Mouse (Mus musculus): ENCODE measurements at regions not wholly inside any gene's neighbourhood (a gene's known extent, or its start where the extent isn't known, plus 50 kb on each side); places are given as distances from the start of the nearest gene placed in this dataset.

GRCm38 (mm10) chr3:132022032-132022431 lies 63.1 kb upstream of the Dkk2 start:
- Histone ChIP-seq H3K36me3 (ENCODE audit: insufficient read depth, low read length) (no peaks in the 10 kb centered on the region), H3K27me3 (ENCODE audit: insufficient read depth, low read length) (no peaks in the 10 kb centered on the region), H3K4me3 (replicated peaks; ENCODE audit: low read length) (no peak overlapping the region), H3K9me3 (ENCODE audit: low read length) (no peaks in the 10 kb centered on the region), H3K4me1 (replicated peaks; ENCODE audit: low read depth, low read length) (no peaks in the 10 kb centered on the region)
- TF ChIP-seq CTCF (conservative IDR thresholded peaks at IDR 0.05; ENCODE audit: low read length) = no peak
- no peak for TF ChIP-seq NANOG (IDR thresholded peaks at IDR 0.05; ENCODE audit: borderline replicate concordance, low read length)
- TF ChIP-seq POU5F1 (IDR thresholded peaks at IDR 0.05; ENCODE audit: borderline replicate concordance, low read length) = no peak

GRCm38 (mm10) chr3:132023342-132023741 lies 61.8 kb upstream of the Dkk2 start:
- Histone ChIP-seq H3K9me3 (ENCODE audit: low read length) (no peaks in the 10 kb centered on the region), H3K36me3 (ENCODE audit: insufficient read depth, low read length) (no peaks in the 10 kb centered on the region), H3K27me3 (ENCODE audit: insufficient read depth, low read length) (no peaks in the 10 kb centered on the region), H3K4me1 (replicated peaks; ENCODE audit: low read depth, low read length) (no peaks in the 10 kb centered on the region), H3K4me3 (replicated peaks; ENCODE audit: low read length) (no peak overlapping the region)
- TF ChIP-seq CTCF (conservative IDR thresholded peaks at IDR 0.05; ENCODE audit: low read length) = no peak
- TF ChIP-seq POU5F1 (IDR thresholded peaks at IDR 0.05; ENCODE audit: borderline replicate concordance, low read length) = no peak
- no peak for TF ChIP-seq NANOG (IDR thresholded peaks at IDR 0.05; ENCODE audit: borderline replicate concordance, low read length)

GRCm38 (mm10) chr3:132029112-132029511 lies 56.0 kb upstream of the Dkk2 start:
- Histone ChIP-seq H3K9me3 (ENCODE audit: low read length) (no peaks in the 10 kb centered on the region), H3K36me3 (ENCODE audit: insufficient read depth, low read length) (no peaks in the 10 kb centered on the region), H3K4me1 (replicated peaks; ENCODE audit: low read depth, low read length) (no peaks in the 10 kb centered on the region), H3K4me3 (replicated peaks; ENCODE audit: low read length) (no peak overlapping the region), H3K27me3 (ENCODE audit: insufficient read depth, low read length) (no peaks in the 10 kb centered on the region)
- TF ChIP-seq POU5F1 (IDR thresholded peaks at IDR 0.05; ENCODE audit: borderline replicate concordance, low read length) (no peak), CTCF (conservative IDR thresholded peaks at IDR 0.05; ENCODE audit: low read length) (no peak), NANOG (IDR thresholded peaks at IDR 0.05; ENCODE audit: borderline replicate concordance, low read length) (no peak)

GRCm38 (mm10) chr3:132033078-132033713 lies 51.9 kb upstream of the Dkk2 start:
- H3K27me3 ChIP-seq (ENCODE audit: insufficient read depth, low read length) = no peaks in the 10 kb centered on the region
- TF ChIP-seq NANOG (IDR thresholded peaks at IDR 0.05; ENCODE audit: borderline replicate concordance, low read length) = no peak
- TF ChIP-seq CTCF (conservative IDR thresholded peaks at IDR 0.05; ENCODE audit: low read length) = no peak
- no peak for TF ChIP-seq POU5F1 (IDR thresholded peaks at IDR 0.05; ENCODE audit: borderline replicate concordance, low read length)
- H3K4me1 ChIP-seq (replicated peaks; ENCODE audit: low read depth, low read length) = no peaks in the 10 kb centered on the region

GRCm38 (mm10) chr3:132035176-132035575 lies 49.9 kb upstream of the Dkk2 start:
- Histone ChIP-seq H3K4me3 (replicated peaks; ENCODE audit: low read length) (no peak overlapping the region), H3K9me3 (ENCODE audit: low read length) (no peaks in the 10 kb centered on the region), H3K27me3 (ENCODE audit: insufficient read depth, low read length) (no peaks in the 10 kb centered on the region), H3K36me3 (ENCODE audit: insufficient read depth, low read length) (no peaks in the 10 kb centered on the region), H3K4me1 (replicated peaks; ENCODE audit: low read depth, low read length) (no peaks in the 10 kb centered on the region)
- TF ChIP-seq NANOG (IDR thresholded peaks at IDR 0.05; ENCODE audit: borderline replicate concordance, low read length) (no peak), POU5F1 (IDR thresholded peaks at IDR 0.05; ENCODE audit: borderline replicate concordance, low read length) (no peak), CTCF (conservative IDR thresholded peaks at IDR 0.05; ENCODE audit: low read length) (no peak)

More at GRCm38 (mm10) chr3:132033078-132033713, 51.9 kb upstream of the Dkk2 start:
- H3K36me3 ChIP-seq (ENCODE audit: insufficient read depth, low read length) = no peaks in the 10 kb centered on the region
- H3K4me3 ChIP-seq (replicated peaks; ENCODE audit: low read length) = no peak overlapping the region
- no peaks in the 10 kb centered on the region for H3K9me3 ChIP-seq (ENCODE audit: low read length)
